Mouse (Mus musculus): ENCODE results near the gene Angpt4. TPM values are rescaled to one million over a fixed set of nuclear protein-coding genes. Genes with fewer than 3 reads are reported as not detected.

The Angpt4 gene
- total RNA-seq, 4 experiments from 2014 or later = 0.29 to 1.1 (median 0.89) TPM

- DNase-seq = no peak
Observed at GRCm38 (mm10) chr2:151963319-151963718, 52.3 kb downstream of the Angpt4 start.

GRCm38 (mm10) chr2:151964052-151964451 is 53.0 kb downstream of the Angpt4 start:
- no peak for DNase-seq

GRCm38 (mm10) chr2:151967176-151967750 is 56.3 kb downstream of the Angpt4 start:
- DNase-seq = no peak

GRCm38 (mm10) chr2:151967792-151968191 is 56.8 kb downstream of the Angpt4 start:
- no peak for DNase-seq

- no peak for DNase-seq
Observed at GRCm38 (mm10) chr2:151968451-151968850, 57.4 kb downstream of the Angpt4 start.

- no peak for DNase-seq
Observed at GRCm38 (mm10) chr2:151968986-151969385, 58.0 kb downstream of the Angpt4 start.

- no peak for DNase-seq
Observed at GRCm38 (mm10) chr2:151969396-151969795, 58.4 kb downstream of the Angpt4 start.

- DNase-seq = peak; percentile 78
Observed at GRCm38 (mm10) chr2:151970191-151971172, 59.5 kb downstream of the Angpt4 start.

GRCm38 (mm10) chr2:151971748-151972147 is 60.7 kb downstream of the Angpt4 start:
- no peak for DNase-seq

GRCm38 (mm10) chr2:151972880-151973594 is 62.0 kb downstream of the Angpt4 start:
- no peak for DNase-seq

GRCm38 (mm10) chr2:151973595-151974562 is 62.9 kb downstream of the Angpt4 start:
- DNase-seq = no peak

- no peak for DNase-seq
Observed at GRCm38 (mm10) chr2:151975295-151975694, 64.3 kb downstream of the Angpt4 start.

GRCm38 (mm10) chr2:151976067-151976466 is 65.1 kb downstream of the Angpt4 start:
- no peak for DNase-seq

GRCm38 (mm10) chr2:151977689-151978440 is 66.9 kb downstream of the Angpt4 start:
- no peak for DNase-seq

GRCm38 (mm10) chr2:151978494-151978893 is 67.5 kb downstream of the Angpt4 start:
- no peak for DNase-seq

GRCm38 (mm10) chr2:151979470-151980354 is 68.7 kb downstream of the Angpt4 start, which contains the start of gene Fam110a:
Fam110a (minus strand) TSS chr2:151980219.
- DNase-seq = peak; percentile 93

- no peak for DNase-seq
Observed at GRCm38 (mm10) chr2:151980355-151980693, 69.3 kb downstream of the Angpt4 start.

GRCm38 (mm10) chr2:151981268-151981667 is 70.3 kb downstream of the Angpt4 start:
- DNase-seq = no peak

- DNase-seq = no peak
Observed at GRCm38 (mm10) chr2:151982476-151982875, 71.5 kb downstream of the Angpt4 start.

GRCm38 (mm10) chr2:151984019-151984418 is 73.0 kb downstream of the Angpt4 start:
- DNase-seq = no peak

Data from adrenal gland, adult 8-10 months (tissue).